Mouse (Mus musculus) C2C12 (cell line): ENCODE data around the gene Gm7029.

Source experiments
- CEBPB ChIP-seq: IDR thresholded peaks from one replicate; pipeline ENCODE4 v1.6.1; 2011; ENCODE audit warnings: low read depth, mild to moderate bottlenecking, control low read depth, moderate library complexity
- CTCF ChIP-seq: IDR thresholded peaks from one replicate; pipeline ENCODE4 v1.5.1; 2011; ENCODE audit not compliant: control insufficient read depth, insufficient read depth, insufficient read length
- FOSL1 ChIP-seq: IDR thresholded peaks from one replicate; pipeline ENCODE4 v1.8.0; 2011; ENCODE audit warnings: mild to moderate bottlenecking, low read length; ENCODE audit not compliant: poor library complexity, insufficient read depth, severe bottlenecking

- TF ChIP-seq CTCF (no peak), CEBPB (no peak), FOSL1 (no peak)
Measured at GRCm38 (mm10) chr17:33892429-33892828, 18.8 kb downstream of the Gm7029 start.
